Mouse (Mus musculus) forebrain, embryonic 15.5 days (tissue): ENCODE data around the gene Tspan5. TPM values are rescaled to one million over a fixed set of nuclear protein-coding genes. Genes with fewer than 3 reads are reported as not detected.
A peak's percentile ranks its signal among the peaks of the same experiment; 100 is the strongest.

Experiments
- ATAC-seq: fragments of 200-750 bp; cut with Nextera tagmentation; replicated peaks from 2 replicates; pipeline ENCODE4 v1.8.0; 2017; ENCODE audit warnings: mild to moderate bottlenecking, moderate TSS enrichment, moderate library complexity
- H3K27ac ChIP-seq: fragments of 300-500 bp; sonication (generic); replicated peaks from 2 replicates; pipeline ENCODE4 v1.5.1; 2015; ENCODE audit warnings: mild to moderate bottlenecking, inconsistent platforms
- H3K27me3 ChIP-seq: fragments of 300-500 bp; sonication (generic); 2 replicates; pipeline ENCODE4 v1.6.1; 2015; ENCODE audit warnings: inconsistent platforms
- H3K36me3 ChIP-seq: fragments of 300-500 bp; sonication (generic); 2 replicates; pipeline ENCODE4 v1.6.1; 2015; ENCODE audit warnings: mild to moderate bottlenecking, inconsistent platforms
- H3K4me1 ChIP-seq: fragments of 300-500 bp; sonication (generic); 2 replicates; pipeline ENCODE4 v1.6.1; 2015; ENCODE audit warnings: inconsistent platforms
- H3K4me2 ChIP-seq: fragments of 300-500 bp; sonication (generic); replicated peaks from 2 replicates; pipeline ENCODE4 v1.6.1; 2015; ENCODE audit warnings: mild to moderate bottlenecking, inconsistent platforms
- H3K4me3 ChIP-seq: fragments of 300-500 bp; sonication (generic); 2 replicates; pipeline ENCODE4 v1.5.1; 2015; ENCODE audit warnings: mild to moderate bottlenecking, inconsistent platforms
- H3K9ac ChIP-seq: fragments of 300-500 bp; sonication (generic); replicated peaks from 2 replicates; pipeline ENCODE4 v1.6.1; 2015; ENCODE audit warnings: mild to moderate bottlenecking, inconsistent platforms
- H3K9me3 ChIP-seq: fragments of 300-500 bp; sonication (generic); 2 replicates; pipeline ENCODE4 v1.6.1; 2016; ENCODE audit warnings: inconsistent platforms
- WGBS: fragments of 180-500 bp; shearing (Covaris S2); methylation state at CpG from one replicate; pipeline ENCODE4 v1.1.7; 2015; ENCODE audit warnings: mixed read lengths; 5-methylcytosine and 5-hydroxymethylcytosine counted together
- polyA plus RNA-seq: library from polyadenylated mRNA; unstranded; fragments of >200 nt; fragmentation: Nextera tagmentation; extraction: Ambion mirVana; gene quantifications from 2 replicates; pipeline ENCODE4 v1.2.1, GENCODE M21; 2015

Gene Tspan5
- polyA plus RNA-seq, 1 experiment from 2014 or later, result 104 TPM

DNA sequence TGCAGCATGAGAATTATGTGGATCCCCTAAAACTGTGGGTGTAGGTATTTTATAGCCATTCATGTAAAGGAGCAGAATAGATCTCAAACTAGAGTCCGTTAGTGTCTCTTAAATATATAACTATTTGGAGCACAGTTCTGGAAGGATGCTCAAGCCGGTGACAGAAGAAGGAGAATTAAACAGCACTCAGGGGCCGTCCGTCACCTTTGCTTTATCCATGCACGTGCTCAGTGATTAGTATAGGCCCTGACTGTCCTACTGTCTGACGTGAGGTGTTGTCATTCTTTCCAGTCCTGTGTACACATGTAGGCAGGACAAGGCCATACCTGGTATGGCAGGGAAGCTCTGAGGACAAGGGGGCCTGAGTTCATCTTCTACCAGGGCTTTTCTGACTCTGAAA, 116.7 kb downstream of the Tspan5 start:
- no peak overlapping the region for H3K27ac ChIP-seq
- no peak for ATAC-seq
- no peaks in the 10 kb centered on the region for H3K36me3 ChIP-seq
- H3K27me3 ChIP-seq, result no peaks in the 10 kb centered on the region
- no peak overlapping the region for H3K4me3 ChIP-seq
- 72% methylated on average over 6 of the region's 6 CpGs for WGBS
- no peak overlapping the region for H3K4me2 ChIP-seq
- peaks cover 87% of the 10 kb centered on the region for H3K4me1 ChIP-seq
- no peak overlapping the region for H3K9ac ChIP-seq
- no peaks in the 10 kb centered on the region for H3K9me3 ChIP-seq

DNA sequence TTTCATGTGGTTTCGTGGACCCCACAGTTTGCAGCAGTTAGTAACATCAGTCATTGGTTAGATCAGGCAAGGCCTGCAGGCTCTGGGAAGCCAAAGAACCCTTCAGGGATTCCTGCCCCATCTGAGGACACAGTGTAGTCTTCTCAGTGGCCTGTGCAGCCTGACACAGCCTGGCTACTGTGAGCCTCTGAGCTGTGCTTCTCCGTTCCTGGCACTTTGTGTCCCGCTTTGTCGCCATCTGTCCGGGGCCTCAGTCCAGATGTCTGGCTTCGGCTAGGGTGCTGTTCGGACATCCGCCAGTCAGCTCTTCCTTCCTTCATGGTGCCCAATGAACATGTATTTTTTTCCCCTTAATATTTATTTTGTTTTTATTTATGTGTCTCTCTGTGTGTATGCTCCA, 117.2 kb downstream of the Tspan5 start:
- H3K4me2 ChIP-seq, result no peak overlapping the region
- H3K27me3 ChIP-seq, result no peaks in the 10 kb centered on the region
- H3K4me3 ChIP-seq, result no peak overlapping the region
- H3K9ac ChIP-seq, result no peak overlapping the region
- WGBS, result 66% methylated on average over 8 of the region's 8 CpGs
- peak overlapping the region; percentile 13; the same call in 1 of the 2 replicates for H3K27ac ChIP-seq
- no peaks in the 10 kb centered on the region for H3K36me3 ChIP-seq
- peaks cover 87% of the 10 kb centered on the region for H3K4me1 ChIP-seq
- no peaks in the 10 kb centered on the region for H3K9me3 ChIP-seq
- no peak for ATAC-seq

DNA sequence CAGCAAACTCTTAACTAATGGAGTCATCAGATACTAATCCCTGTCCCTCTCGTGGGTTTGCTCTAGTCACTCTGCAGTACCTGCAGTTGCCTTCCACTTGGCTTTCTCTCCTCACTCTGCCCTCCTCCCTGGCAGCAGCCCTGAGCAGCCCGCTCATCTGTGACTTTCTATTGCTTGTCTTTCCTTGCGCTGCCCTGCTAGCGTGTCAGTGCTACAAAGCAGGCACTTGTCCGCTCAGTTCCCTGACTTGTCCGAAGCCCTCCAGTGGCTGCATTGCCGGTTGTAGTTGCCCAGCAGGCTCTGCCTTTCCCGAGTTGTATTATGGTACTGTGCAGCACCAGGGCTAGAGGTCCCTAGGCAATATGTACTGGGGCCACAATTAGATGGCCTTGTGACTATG, 117.7 kb downstream of the Tspan5 start:
- Histone ChIP-seq H3K27me3 (no peaks in the 10 kb centered on the region), H3K4me1 (peaks cover 86% of the 10 kb centered on the region), H3K9me3 (no peaks in the 10 kb centered on the region), H3K4me2 (no peak overlapping the region), H3K4me3 (no peak overlapping the region), H3K9ac (no peak overlapping the region), H3K27ac (peak overlapping the region; percentile 13; the same call in 1 of the 2 replicates), H3K36me3 (no peaks in the 10 kb centered on the region)
- 33% methylated on average over 8 of the region's 8 CpGs for WGBS
- no peak for ATAC-seq

DNA sequence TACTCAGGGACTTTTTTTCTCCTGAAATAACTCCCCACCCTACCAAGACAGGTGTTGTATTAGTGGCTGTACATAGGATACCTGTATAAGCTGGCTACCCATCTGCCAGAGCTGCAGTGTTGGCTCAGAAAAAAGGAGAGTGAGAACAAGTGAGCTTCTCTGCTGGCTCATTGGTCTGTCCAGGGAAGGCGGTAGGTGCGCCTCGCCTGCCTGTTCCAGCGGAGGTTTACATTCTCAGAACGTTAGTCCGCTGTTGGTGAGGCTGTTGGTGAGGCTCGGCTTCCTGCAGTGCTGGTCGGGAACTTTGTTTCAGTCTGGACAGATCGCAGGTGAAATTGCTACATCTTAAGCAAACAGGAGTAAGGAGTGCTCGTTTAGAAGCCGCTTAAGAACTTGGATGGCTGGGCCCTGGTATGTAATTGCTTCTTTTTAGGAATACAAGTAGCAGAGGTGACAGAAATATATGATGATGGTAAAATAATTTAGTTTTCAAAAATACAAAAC, 118.3 kb downstream of the Tspan5 start:
- Histone ChIP-seq H3K4me2 (no peak overlapping the region), H3K36me3 (no peaks in the 10 kb centered on the region), H3K4me1 (peaks cover 84% of the 10 kb centered on the region), H3K27me3 (no peaks in the 10 kb centered on the region), H3K4me3 (no peak overlapping the region), H3K9me3 (no peaks in the 10 kb centered on the region), H3K9ac (no peak overlapping the region), H3K27ac (0 out of 2 replicates have a peak overlapping the region, but pooled peaks have one; percentile 11)
- WGBS, result 58% methylated on average over 11 of the region's 11 CpGs
- no peak for ATAC-seq

DNA sequence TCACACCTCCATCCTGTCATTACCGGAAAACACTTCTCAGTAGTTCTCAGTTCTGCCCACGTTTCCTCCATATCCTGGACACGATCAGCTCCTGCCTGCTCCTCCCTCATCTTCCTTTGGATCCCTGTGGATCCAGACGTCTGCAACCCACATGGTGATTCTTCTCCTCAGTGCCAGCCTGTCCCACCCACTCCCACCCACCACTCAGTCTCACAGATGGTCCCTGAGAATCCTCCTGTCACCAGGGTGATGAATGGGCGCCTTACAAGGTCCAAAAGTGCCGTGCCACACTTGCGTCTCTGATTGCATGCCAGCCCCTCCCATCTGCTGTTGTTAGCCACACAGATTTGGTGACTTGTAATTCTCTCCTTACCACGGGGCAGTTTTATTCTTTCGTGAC, 119.0 kb downstream of the Tspan5 start:
- Histone ChIP-seq H3K36me3 (no peaks in the 10 kb centered on the region), H3K9ac (no peak overlapping the region), H3K4me2 (no peak overlapping the region), H3K27ac (no peak overlapping the region), H3K9me3 (no peaks in the 10 kb centered on the region), H3K4me1 (peaks cover 80% of the 10 kb centered on the region), H3K27me3 (no peaks in the 10 kb centered on the region), H3K4me3 (no peak overlapping the region)
- peak; percentile 38; the same call in 1 of the 2 replicates for ATAC-seq
- WGBS, result 39% methylated on average over 9 of the region's 9 CpGs

DNA sequence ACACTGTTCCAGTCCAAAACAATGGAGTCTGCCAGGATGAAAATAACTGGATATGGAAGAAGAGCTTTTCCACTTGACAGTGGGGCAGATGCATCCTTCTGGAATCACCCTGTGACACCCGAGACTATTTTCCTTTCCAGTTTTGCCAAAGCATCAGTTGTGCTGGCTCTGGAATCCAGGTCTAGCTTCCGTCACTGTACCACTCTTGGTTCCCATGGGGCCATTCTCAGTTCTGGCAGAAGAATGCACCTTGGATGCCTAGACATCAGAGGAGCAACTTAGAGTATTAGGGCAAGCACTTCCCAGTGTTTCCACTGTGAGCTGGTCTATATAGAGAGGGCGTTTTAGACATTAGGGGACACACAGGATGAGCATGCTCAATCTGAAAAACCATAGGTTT, 119.6 kb downstream of the Tspan5 start:
- Histone ChIP-seq H3K4me1 (peaks cover 74% of the 10 kb centered on the region), H3K9ac (no peak overlapping the region), H3K4me3 (no peak overlapping the region), H3K27ac (no peak overlapping the region), H3K4me2 (no peak overlapping the region), H3K27me3 (no peaks in the 10 kb centered on the region), H3K9me3 (no peaks in the 10 kb centered on the region), H3K36me3 (no peaks in the 10 kb centered on the region)
- WGBS, result 67% methylated on average over 3 of the region's 3 CpGs
- no peak for ATAC-seq

DNA sequence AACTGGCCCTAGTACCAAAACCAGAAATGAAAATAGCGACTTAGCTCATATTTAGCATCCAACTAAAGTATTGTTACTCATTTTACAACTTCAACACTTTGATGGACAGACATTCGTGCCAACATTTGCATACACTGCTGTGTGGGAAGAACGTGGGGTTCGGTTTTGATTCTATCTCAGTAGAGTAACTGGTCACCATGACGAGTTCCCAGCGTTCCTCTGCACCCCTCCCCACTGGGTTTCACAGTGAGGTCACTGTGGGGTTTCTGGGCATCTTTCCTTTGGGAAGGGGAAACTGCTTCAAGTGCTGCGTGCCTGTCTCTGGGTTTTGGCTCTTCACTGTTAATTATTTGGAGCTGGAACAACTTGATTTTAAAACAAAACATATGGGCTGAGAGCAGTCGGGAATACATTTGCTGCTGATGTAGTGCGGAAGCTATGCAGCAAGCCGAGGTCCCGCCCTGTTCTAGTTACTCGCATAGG, 122.2 kb downstream of the Tspan5 start:
- Histone ChIP-seq H3K9ac (no peak overlapping the region), H3K4me3 (no peak overlapping the region), H3K9me3 (no peaks in the 10 kb centered on the region), H3K4me1 (peaks cover 61% of the 10 kb centered on the region), H3K27me3 (no peaks in the 10 kb centered on the region), H3K4me2 (no peak overlapping the region), H3K27ac (no peak overlapping the region), H3K36me3 (no peaks in the 10 kb centered on the region)
- ATAC-seq, result no peak
- 67% methylated on average over 12 of the region's 12 CpGs for WGBS

DNA sequence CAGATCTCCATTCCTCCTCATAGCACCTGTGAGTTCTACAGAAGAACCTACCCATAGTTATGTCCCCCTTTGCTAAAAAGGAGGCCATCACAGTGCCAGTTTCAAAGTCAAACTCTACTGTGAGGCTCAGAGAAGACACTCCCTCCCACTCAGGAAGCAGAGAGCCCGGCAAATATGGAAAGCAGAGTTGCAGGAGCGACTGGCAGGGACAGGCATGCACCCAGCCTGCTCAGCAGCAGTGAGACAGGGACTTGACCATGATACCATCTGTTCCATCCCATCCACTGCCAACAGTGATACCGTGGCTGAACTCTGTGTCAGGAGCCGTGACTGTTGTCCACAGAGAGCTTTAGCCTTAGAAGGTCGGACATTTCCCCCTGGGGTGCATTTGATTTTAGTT, 123.3 kb downstream of the Tspan5 start:
- Histone ChIP-seq H3K27ac (no peak overlapping the region; the same call in 1 of the 2 replicates), H3K27me3 (no peaks in the 10 kb centered on the region), H3K9me3 (no peaks in the 10 kb centered on the region), H3K9ac (no peak overlapping the region), H3K36me3 (no peaks in the 10 kb centered on the region), H3K4me3 (no peak overlapping the region), H3K4me1 (peaks cover 50% of the 10 kb centered on the region), H3K4me2 (no peak overlapping the region)
- WGBS, result 80% methylated on average over 5 of the region's 5 CpGs
- no peak for ATAC-seq

DNA sequence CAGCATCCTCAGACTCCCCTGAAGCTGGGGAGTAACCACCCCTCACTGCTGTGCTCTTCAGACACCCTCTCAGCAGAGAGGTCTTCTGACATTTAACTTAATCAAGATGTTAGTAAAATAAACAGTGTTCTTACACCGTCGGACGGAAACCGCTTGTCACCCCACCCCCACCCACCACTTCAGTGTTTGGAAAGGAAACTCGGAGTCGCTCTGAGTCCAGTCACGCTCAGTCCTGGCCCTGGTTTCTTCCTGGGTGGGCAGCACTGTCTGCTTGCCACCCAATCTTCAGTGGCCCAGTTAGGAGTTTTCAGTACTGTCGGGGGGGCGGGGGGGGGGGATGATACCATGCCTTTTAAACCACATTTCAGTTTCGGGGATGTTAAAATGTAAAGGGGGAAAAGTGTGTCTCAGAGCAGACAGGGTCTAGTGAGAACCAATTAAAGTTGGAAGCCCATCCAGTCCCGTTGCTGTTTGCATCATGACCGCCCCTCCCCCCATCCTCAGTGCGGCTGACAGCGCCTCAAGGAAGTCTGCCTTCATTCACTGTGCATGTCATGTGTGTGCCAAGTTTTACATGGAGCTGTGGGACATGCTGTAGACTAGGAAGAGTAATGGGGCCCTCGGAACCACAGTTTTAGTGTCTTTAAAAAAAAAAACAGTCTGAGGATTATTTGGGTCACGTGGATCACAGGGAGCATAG, 125.3 kb downstream of the Tspan5 start:
- 74% methylated on average over 16 of the region's 16 CpGs for WGBS
- ATAC-seq, result peak; percentile 46
- Histone ChIP-seq H3K4me3 (no peak overlapping the region), H3K36me3 (no peaks in the 10 kb centered on the region), H3K27ac (no peak overlapping the region), H3K9me3 (no peaks in the 10 kb centered on the region), H3K9ac (no peak overlapping the region), H3K4me2 (no peak overlapping the region), H3K4me1 (peaks cover 32% of the 10 kb centered on the region; the same call in 1 of the 2 replicates), H3K27me3 (no peaks in the 10 kb centered on the region)

DNA sequence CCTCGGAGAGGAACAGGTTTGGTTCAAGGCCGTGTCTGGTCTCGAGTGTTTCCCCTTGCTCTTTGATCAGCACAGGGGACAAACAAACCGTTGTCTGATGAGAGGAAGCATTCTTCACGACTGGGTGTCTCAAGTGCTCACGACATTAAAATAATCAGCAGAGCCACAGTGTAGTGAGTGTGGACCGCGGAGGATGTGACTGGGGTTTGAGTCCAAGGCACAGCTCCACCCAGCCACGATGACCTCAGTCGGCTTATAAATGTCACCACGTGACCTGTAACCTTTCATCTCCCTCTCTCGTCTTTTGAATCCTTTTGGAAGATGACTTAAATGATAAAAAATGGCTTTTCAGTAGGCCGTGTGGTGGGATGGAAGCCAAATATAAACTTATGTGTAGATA, 126.4 kb downstream of the Tspan5 start:
- Histone ChIP-seq H3K27ac (no peak overlapping the region), H3K9ac (no peak overlapping the region), H3K4me1 (peaks cover 29% of the 10 kb centered on the region; the same call in 1 of the 2 replicates), H3K36me3 (no peaks in the 10 kb centered on the region), H3K9me3 (no peaks in the 10 kb centered on the region), H3K27me3 (no peaks in the 10 kb centered on the region), H3K4me3 (no peak overlapping the region), H3K4me2 (no peak overlapping the region)
- no peak for ATAC-seq
- WGBS, result 74% methylated on average over 13 of the region's 13 CpGs

DNA sequence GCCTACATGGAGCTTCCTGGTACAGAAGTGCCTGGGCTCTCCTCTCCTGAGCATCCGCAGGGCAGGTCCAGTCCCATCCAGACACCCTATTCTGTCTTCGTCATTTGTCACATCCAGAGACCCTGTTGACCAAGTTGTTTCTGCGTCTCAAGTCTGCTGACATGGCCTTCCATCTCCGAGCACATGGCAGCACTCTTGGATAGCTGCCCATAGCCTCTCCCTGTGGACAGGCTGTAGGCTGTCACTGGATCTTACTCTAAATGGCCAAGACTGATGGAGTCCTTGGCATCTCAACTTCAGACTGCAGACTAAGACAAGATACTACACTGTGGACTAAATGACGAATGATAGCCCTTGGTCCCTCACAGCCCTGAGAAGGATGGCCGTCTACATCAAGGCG, 133.3 kb downstream of the Tspan5 start:
- no peak overlapping the region for H3K4me3 ChIP-seq
- H3K4me1 ChIP-seq, result peaks cover 12% of the 10 kb centered on the region
- WGBS, result 91% methylated on average over 7 of the region's 7 CpGs
- ATAC-seq, result no peak
- no peaks in the 10 kb centered on the region for H3K27me3 ChIP-seq
- no peak overlapping the region for H3K4me2 ChIP-seq
- no peak overlapping the region for H3K9ac ChIP-seq
- H3K9me3 ChIP-seq, result no peaks in the 10 kb centered on the region
- no peak overlapping the region for H3K27ac ChIP-seq
- peaks cover 4% of the 10 kb centered on the region; the same call in 1 of the 2 replicates for H3K36me3 ChIP-seq

DNA sequence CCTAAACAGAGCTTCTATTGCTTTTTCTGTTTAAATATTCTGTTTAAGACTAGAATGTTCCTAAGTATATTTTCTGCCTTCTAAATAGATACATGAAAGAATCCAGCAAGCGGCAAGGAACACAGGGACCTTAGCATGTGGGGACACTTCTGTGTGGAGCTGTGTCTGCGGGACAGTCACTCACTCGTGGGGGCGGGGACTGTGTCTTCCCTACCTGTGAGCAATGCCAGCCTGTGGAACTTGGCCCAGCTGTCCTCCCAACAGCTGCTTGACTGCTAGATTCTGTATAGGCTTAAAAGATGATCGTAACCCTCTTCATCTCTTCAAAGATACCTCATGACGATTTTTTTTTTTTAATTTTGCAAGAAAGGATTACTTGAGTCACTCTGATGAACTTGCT, 133.9 kb downstream of the Tspan5 start:
- Histone ChIP-seq H3K9me3 (no peaks in the 10 kb centered on the region), H3K27ac (no peak overlapping the region), H3K4me1 (peaks cover 12% of the 10 kb centered on the region), H3K9ac (no peak overlapping the region), H3K27me3 (no peaks in the 10 kb centered on the region), H3K4me2 (no peak overlapping the region), H3K36me3 (peaks cover 4% of the 10 kb centered on the region; the same call in 1 of the 2 replicates), H3K4me3 (no peak overlapping the region)
- no peak for ATAC-seq
- 92% methylated on average over 6 of the region's 6 CpGs for WGBS
